Mouse (Mus musculus) heart, adult 2 months (tissue): ENCODE data around the gene Masp2. TPM values are rescaled to one million over a fixed set of nuclear protein-coding genes. Genes with fewer than 3 reads are reported as not detected.
A peak's percentile ranks its signal among the peaks of the same experiment; 100 is the strongest.

Source experiments
- DNase-seq, 2 experiments: peaks; one replicate each; pipeline ENCODE4 v3.0.0; 2021
- H3K27ac ChIP-seq: fragments of 200-600 bp; 2 replicates; pipeline ENCODE4 v1.8.1; 2022
- H3K27me3 ChIP-seq: fragments of 200-500 bp; 2 replicates; pipeline ENCODE4 v1.6.1; 2012; ENCODE audit warnings: mild to moderate bottlenecking, low read length, inconsistent platforms, mixed read lengths; ENCODE audit not compliant: control insufficient read depth, insufficient read depth
- H3K36me3 ChIP-seq: fragments of 200-500 bp; 2 replicates; pipeline ENCODE4 v1.6.1; 2012; ENCODE audit warnings: low read length, inconsistent platforms; ENCODE audit not compliant: control insufficient read depth, insufficient read depth
- H3K4me1 ChIP-seq: fragments of 200-500 bp; 2 replicates; pipeline ENCODE4 v1.6.1; 2011; ENCODE audit warnings: low read length; ENCODE audit not compliant: control insufficient read depth, insufficient read depth
- H3K4me3 ChIP-seq: fragments of 200-600 bp; 2 replicates; pipeline ENCODE4 v1.8.1; 2022
- H3K79me2 ChIP-seq: fragments of 200-500 bp; replicated peaks from 2 replicates; pipeline ENCODE4 v1.6.1; 2012; ENCODE audit warnings: mild to moderate bottlenecking, inconsistent platforms, low read length, moderate library complexity, mixed read lengths; ENCODE audit not compliant: control insufficient read depth, insufficient read depth
- H3K9ac ChIP-seq: fragments of 200-500 bp; 2 replicates; pipeline ENCODE4 v1.6.1; 2012; ENCODE audit warnings: low read depth, mild to moderate bottlenecking, control low read depth, inconsistent platforms, low read length, mixed read lengths
- CTCF ChIP-seq: fragments of 200-600 bp; IDR thresholded peaks from 2 replicates; pipeline ENCODE4 v1.8.1; 2022; ENCODE audit warnings: antibody characterized with exemption, mild to moderate bottlenecking, moderate library complexity
- EP300 ChIP-seq: fragments of 200-500 bp; IDR thresholded peaks from 2 replicates; pipeline ENCODE4 v1.6.1; 2011; ENCODE audit warnings: low read depth, low read length, control low read depth; ENCODE audit not compliant: insufficient read depth
- POLR2A ChIP-seq: fragments of 200-500 bp; IDR thresholded peaks from 2 replicates; pipeline ENCODE4 v1.6.1; 2011; ENCODE audit warnings: mild to moderate bottlenecking, low read depth, low read length, control low read depth; ENCODE audit not compliant: insufficient read depth
- WGBS: fragments of 180-500 bp; shearing (Covaris S2); methylation state at CpG from one replicate; pipeline ENCODE4 v1.1.7; 2018; 5-methylcytosine and 5-hydroxymethylcytosine counted together
- intact Hi-C: fragments of 180-260 bp; cut with DNase I; formaldehyde crosslinking; loops from one replicate; pipeline ENCODE4 v1.15.1; 2025
- long read RNA-seq: library from polyadenylated mRNA; stranded (forward); transcript quantifications from one replicate; pipeline ENCODE4 v2.0.0, GENCODE M21; 2021
- polyA plus RNA-seq: library from polyadenylated mRNA; depleted of rRNA; stranded (reverse); fragments of >200 nt; gene quantifications from 2 replicates; pipeline ENCODE4 v1.2.3, GENCODE M21; 2012; rRNA removed
- total RNA-seq, 2 experiments: library from RNA; stranded (reverse); gene quantifications; 2 replicates each; pipeline ENCODE4 v1.2.3; 2021

Masp2 gene
- total RNA-seq (under 1 TPM; 0.29 to 0.52 TPM), polyA plus RNA-seq (0.47 and 2.3 TPM in 2 replicates)
- long read RNA-seq = 0 reads

DNA sequence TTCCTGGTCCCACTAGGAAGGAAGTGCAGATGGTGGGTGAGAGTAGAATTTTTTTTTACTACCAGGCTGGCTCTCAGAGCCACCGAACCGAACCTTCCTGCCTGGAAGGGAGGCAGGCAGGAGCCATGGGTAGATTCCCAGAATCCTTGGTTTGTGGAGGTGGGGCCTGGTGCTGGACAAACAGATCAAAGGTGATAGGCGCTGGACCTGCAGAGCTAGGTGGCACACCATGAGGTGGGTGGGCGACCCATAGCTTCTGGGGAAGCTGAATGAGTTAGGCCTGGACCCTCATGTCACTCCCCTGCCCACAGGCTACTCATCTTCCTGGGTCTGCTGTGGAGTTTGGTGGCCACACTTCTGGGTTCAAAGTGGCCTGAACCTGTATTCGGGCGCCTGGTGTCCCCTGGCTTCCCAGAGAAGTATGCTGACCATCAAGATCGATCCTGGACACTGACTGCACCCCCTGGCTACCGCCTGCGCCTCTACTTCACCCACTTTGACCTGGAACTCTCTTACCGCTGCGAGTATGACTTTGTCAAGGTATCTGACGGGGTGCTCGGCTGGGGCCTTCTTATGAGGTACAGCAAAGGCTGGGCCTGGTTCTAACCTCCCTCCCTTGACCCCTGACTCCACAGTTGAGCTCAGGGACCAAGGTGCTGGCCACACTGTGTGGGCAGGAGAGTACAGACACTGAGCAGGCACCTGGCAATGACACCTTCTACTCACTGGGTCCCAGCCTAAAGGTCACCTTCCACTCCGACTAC, at the start of gene Masp2:
Gene Masp2 (plus strand): TSS at position 198 of the 764 bp plus-strand sequence.
- TF ChIP-seq EP300 = no peak
- TF ChIP-seq CTCF = no peak
- TF ChIP-seq POLR2A = no peak
- Histone ChIP-seq H3K9ac (no peak within 1 kb of the TSS), H3K36me3 (no peaks in the 10 kb centered on the region), H3K4me1 (no peaks in the 10 kb centered on the region), H3K27me3 (no peaks in the 10 kb centered on the region), H3K79me2 (no peaks in the 10 kb centered on the region), H3K27ac (no peak within 1 kb of the TSS), H3K4me3 (no peak within 1 kb of the TSS)
- 83% methylated on average over 14 of the region's 14 CpGs for WGBS
- DNase-seq = no peak
- intact Hi-C loops = loop anchor here (5.0 kb wide), 1 partner anchor 110 kb away; no protein-coding TSS in a partner anchor

DNA sequence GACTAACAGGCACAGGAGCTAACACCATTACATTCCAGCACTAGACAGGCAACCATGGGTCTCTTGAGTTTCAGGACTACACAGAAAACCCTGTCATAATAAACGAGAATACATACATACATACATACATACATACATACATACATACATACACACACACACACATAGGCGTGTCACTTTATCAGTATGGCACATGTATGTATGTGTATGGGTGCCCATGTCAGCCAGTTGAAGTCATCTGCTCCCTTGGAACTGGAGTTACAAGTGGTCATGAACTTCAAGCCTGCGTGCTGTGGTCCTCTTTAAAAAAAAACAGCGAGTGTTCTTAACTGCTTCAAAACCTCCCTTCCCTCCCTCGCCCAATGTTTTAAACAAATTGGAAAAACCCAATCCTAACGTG, 44.6 kb upstream of the Masp2 start:
- intact Hi-C loops = loop anchor here (2.0 kb wide), 1 partner anchor 33 kb away; the partner anchor contains the start of gene Srm
- 21% methylated on average over 6 of the region's 6 CpGs for WGBS
- Histone ChIP-seq H3K36me3 (no peaks in the 10 kb centered on the region), H3K9ac (peak overlapping the region; percentile 92), H3K27me3 (no peaks in the 10 kb centered on the region), H3K4me1 (no peaks in the 10 kb centered on the region; the same call in 1 of the 2 replicates), H3K27ac (peak overlapping the region; percentile 97), H3K4me3 (peak overlapping the region; percentile 79), H3K79me2 (peaks cover 2% of the 10 kb centered on the region; the same call in 1 of the 2 replicates)
- no peak for TF ChIP-seq POLR2A
- TF ChIP-seq CTCF = no peak
- TF ChIP-seq EP300 = no peak
- DNase-seq = no peak

DNA sequence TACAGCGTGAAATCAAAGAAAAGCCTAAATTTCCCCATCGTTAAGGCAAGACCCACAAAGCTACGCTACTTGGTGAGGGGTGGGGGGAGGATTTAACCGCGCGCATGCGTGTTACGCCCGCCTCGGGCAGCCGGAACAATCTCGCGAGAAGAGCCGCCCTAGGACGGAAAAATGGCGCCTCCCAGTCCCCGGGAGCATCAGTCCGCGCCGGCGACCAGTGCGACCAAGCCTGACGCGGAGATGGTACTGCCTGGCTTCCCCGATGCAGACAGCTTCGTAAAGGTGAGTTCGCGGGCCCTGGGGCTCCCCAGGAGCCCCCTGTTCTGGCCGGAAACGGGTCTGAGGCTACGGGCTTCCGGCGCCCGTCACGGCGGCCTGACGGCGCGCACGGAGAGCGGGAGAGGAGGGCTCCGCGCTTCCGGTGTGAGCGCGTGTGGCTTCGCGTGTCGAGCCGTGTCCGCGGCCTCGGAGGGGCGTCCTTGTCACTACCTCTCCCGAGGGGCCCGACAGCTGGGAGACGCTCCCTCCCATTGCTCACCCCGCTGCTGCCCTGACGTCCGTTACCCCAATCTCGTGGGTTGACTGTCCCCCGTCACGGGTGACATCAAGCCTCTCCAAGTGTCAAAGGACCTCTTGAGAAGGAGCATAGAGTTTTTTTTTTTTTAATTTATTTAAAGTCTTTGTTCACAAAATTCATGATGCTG, 43.9 kb upstream of the Masp2 start, which contains the start of gene Exosc10:
Gene Exosc10 (plus strand): TSS at position 133 of the 704 bp plus-strand sequence.
- WGBS = under 1% methylated on average over 63 of the region's 63 CpGs
- Histone ChIP-seq H3K4me3 (peak within 1 kb of the TSS; percentile 79), H3K27ac (peak within 1 kb of the TSS; percentile 97), H3K4me1 (no peaks in the 10 kb centered on the region; the same call in 1 of the 2 replicates), H3K79me2 (peaks cover 2% of the 10 kb centered on the region; the same call in 1 of the 2 replicates), H3K27me3 (no peaks in the 10 kb centered on the region), H3K36me3 (no peaks in the 10 kb centered on the region), H3K9ac (peak within 1 kb of the TSS; percentile 96)
- DNase-seq = peak; percentile 91 to 92
- TF ChIP-seq EP300 (no peak), POLR2A (peak; percentile 87)
- intact Hi-C loops = loop anchor here (2.0 kb wide), 1 partner anchor 32 kb away; the partner anchor contains the start of gene Srm

DNA sequence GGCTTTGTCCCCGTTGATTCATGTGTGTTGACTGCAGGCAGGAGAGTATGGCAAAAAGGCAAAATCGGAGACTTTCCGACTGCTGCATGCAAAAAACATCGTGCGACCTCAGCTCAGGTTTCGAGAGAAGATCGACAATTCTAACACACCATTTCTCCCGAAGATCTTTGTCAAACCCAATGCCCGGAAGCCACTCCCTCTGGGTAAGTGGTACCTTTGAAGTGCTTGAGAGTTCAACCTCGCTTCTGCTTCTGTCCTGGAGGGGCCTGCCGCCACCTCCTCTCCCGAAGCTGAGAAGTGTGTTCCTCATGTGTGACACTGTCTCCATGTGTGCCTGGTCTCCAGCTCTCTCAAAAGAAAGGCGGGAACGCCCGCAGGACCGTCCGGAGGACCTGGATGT, 39.7 kb upstream of the Masp2 start:
- H3K27ac ChIP-seq = no peak overlapping the region
- 93% methylated on average over 17 of the region's 17 CpGs for whole genome bisulfite sequencing
- H3K9ac ChIP-seq = no peak overlapping the region
- TF ChIP-seq EP300 (no peak), CTCF (no peak), POLR2A (no peak)
- no peaks in the 10 kb centered on the region for H3K36me3 ChIP-seq
- intact Hi-C loops = no loop called here
- H3K4me1 ChIP-seq = no peaks in the 10 kb centered on the region; the same call in 1 of the 2 replicates
- H3K79me2 ChIP-seq = peaks cover 2% of the 10 kb centered on the region; the same call in 1 of the 2 replicates
- no peak for DNase-seq
- H3K27me3 ChIP-seq = no peaks in the 10 kb centered on the region
- no peak overlapping the region for H3K4me3 ChIP-seq

DNA sequence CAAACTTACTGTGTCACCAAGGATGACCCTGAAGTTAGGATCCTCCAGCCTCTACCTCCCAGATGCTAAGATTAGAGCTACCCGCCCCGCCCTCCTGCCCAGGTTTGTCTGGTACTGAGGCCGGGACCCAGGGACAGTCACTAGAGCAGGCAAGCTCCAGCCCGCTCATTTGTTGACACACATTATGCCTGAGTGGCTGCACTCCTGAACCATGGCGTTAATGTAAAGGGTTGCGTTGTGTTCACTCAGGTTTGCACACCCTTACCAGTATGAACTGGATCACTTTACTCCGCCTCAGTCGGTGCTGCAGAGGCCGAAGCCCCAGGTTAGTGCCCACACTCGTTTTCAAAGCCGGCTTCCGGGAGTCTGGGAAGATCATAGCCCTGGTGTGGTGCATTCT, 38.8 kb upstream of the Masp2 start:
- H3K36me3 ChIP-seq = no peaks in the 10 kb centered on the region
- no peak overlapping the region for H3K27ac ChIP-seq
- no peaks in the 10 kb centered on the region for H3K27me3 ChIP-seq
- intact Hi-C loops = no loop called here
- DNase-seq = no peak
- H3K9ac ChIP-seq = no peak overlapping the region
- no peaks in the 10 kb centered on the region; the same call in 1 of the 2 replicates for H3K4me1 ChIP-seq
- WGBS = 96% methylated on average over 12 of the region's 12 CpGs
- TF ChIP-seq EP300 = no peak
- no peak for TF ChIP-seq CTCF
- no peak for TF ChIP-seq POLR2A
- peaks cover 1% of the 10 kb centered on the region; the same call in 1 of the 2 replicates for H3K79me2 ChIP-seq
- H3K4me3 ChIP-seq = no peak overlapping the region

DNA sequence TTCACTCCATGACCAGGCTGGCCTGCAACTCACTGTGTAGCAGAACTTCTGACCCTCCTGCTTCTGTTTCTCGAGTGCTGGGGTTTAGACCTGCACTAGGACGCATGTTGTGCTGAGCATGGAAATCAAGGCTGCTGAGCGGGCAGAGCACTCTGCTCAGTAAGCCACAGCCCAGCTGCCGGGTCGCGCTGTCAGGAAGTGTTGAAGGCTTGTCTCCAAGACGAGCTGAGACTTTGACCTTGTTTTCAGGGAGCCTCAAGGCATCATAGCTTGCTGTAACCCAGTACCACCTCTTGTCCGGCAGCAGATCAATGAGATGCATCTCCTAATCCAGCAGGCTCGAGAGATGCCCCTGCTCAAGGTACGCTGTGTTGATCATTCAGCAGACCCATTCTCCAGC, 32.2 kb upstream of the Masp2 start:
- TF ChIP-seq CTCF (no peak), EP300 (no peak)
- no peak overlapping the region for H3K4me3 ChIP-seq
- no peak for DNase-seq
- no peaks in the 10 kb centered on the region for H3K79me2 ChIP-seq
- no peaks in the 10 kb centered on the region for H3K36me3 ChIP-seq
- intact Hi-C loops = no loop called here
- H3K27me3 ChIP-seq = no peaks in the 10 kb centered on the region
- no peaks in the 10 kb centered on the region for H3K4me1 ChIP-seq
- H3K27ac ChIP-seq = no peak overlapping the region
- H3K9ac ChIP-seq = no peak overlapping the region
- 85% methylated on average over 10 of the region's 10 CpGs for WGBS
